Mouse (Mus musculus) G1E-ER4 (cell line): ENCODE results near the gene Aff3. TPM values are rescaled to one million over a fixed set of nuclear protein-coding genes. Genes with fewer than 3 reads are reported as not detected.

Experiments
- GATA1 ChIP-seq: IDR thresholded peaks from one replicate; pipeline ENCODE4 v1.8.0; 2012; ENCODE audit warnings: low read length, inconsistent platforms
- polyA plus RNA-seq: library from polyadenylated mRNA; stranded (reverse); fragments of >175 nt; gene quantifications from 2 replicates; pipeline ENCODE4 v1.2.3, GENCODE M21; 2012

Gene Aff3
- polyA plus RNA-seq, 1 experiment = 9.7 TPM

DNA sequence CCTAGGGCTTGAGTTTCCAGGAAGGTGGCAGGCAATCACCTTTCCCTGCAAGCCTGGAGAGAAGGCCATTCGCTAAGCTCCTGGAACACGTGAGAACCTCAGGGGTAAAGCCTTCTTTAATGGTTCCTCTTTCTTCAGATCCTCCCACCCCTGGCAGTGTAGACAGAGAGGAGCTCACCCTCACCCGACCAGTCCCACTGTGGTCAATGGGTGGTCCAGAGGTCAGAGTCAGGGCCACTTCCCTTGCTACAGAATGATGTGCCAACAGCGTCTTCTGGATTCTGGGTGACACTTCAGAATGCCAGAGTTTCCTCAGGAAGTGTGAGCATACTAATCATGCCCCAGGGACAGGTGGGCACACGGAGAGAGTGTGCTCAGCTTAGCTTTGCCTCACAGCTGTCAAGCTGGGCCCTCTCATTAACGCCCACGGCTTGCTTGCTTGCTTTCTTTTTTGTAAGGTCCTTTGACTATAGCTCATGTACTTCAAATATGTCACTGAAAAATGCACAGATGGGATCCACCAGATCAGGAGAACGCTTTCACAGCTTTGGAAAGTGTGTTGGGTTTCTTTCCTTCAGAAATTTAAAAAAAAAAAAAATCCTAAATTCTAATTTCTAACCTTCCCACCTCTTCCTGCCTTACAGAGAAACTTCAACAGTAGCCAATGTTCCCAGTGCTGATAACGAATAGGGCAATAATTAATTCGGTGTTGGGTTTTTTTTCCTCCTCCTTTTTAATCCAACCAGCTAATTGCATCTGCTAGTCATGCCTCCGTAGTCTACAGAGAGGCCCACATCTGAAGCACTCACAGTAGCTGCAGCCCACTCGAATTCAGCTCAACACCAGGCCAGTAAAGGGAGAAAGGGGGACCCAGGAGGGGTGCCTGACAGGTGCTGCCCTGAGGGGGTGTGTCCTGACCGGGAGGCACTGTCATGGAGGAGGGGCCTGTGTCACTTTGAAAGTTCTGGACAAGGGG is 235.8 kb downstream of the Aff3 start:
- TF ChIP-seq GATA1 = no peak

DNA sequence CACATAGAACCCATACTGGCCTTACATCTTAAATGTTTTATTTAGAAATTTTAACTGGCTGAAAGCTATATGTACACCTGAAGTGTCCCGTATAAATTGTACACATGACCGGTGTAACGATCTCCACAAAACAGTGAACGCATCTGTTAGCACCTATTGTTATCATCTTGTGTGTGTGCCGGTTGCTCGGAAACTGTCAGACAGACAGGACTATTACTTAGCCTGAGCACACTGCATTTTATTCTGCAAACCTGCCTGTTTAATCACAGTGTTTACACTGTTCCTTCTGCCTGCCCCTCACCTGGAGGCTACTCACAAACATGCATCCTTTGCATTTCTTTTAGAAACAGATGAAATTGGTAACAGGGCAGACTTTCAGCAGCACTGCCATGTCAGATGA is 241.8 kb downstream of the Aff3 start:
- no peak for TF ChIP-seq GATA1

DNA sequence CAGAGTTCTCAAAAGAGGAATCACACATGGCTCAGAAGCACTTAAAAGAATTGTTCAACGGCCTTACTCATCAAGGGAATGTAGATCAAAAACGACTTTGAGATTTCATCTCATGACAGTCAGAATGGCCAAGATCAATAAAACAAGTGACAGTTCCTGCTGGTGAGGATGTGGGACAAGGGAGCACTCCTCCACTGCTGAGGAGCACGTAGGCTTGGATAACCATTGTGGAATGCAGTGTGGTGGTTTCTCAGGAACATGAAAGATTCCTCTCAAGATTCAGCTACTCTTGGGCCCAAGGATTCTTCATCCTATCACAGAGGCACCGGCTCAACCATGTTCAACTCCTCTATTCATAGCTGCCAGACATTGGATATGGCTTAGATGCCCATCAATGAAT is 245.4 kb downstream of the Aff3 start:
- TF ChIP-seq GATA1 = no peak

DNA sequence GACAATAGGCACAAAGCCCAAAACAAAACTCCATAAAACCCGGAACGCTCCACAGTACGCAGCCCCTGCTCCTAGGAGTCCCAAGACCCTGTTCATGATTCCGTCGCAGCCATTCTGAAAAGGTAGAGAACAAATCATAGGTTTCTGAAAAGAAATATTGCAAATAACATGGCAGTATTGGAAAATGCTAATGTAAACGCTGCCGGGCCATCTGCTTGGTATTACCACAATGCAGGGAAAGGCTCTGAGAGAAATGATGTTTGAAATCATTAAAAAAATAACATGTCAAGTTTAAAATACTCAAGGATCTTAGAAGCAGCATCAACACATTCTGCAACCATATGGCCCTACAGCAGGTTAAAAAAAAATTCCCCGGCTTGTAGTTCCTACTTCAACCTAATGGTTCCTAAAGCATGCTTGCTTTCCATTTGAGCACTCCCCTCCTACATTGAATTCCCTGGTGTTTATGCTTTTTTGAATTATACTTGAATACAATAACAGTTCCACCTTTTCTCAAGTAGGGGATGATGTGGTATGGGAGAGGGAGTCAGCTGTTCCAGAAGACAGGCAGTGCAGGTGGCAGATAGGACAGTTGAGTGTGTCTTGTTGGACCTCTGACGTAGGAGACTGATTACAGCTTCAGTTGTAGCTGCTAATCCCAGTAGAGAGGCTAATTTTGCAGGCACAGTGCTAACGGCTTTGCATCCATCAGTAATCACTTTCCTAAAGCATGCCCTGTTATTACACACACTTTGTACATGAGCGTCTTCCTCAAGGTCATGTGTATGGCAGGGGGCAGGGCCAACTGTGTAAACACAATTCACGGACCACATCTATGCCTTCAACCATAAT is 246.3 kb downstream of the Aff3 start:
- no peak for TF ChIP-seq GATA1

DNA sequence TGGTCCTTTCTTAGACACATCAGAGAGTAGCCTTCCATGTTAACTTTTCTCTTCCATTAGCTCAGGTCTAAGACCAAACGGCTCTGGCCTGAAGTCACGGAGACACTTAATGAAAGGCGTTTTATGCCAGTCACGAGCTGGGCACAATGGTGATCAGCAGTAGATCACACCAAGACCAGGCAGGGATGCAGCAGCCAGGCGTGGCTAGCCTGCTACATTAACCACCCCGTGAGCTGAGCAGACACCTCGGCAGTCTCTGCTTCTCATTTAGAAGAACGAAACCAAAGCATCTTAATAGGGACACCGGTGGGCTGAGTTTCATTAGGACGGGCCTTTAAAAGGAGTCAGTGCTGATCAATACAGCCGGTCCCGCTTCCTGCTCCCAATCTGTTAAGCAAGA is 247.6 kb downstream of the Aff3 start:
- no peak for TF ChIP-seq GATA1

DNA sequence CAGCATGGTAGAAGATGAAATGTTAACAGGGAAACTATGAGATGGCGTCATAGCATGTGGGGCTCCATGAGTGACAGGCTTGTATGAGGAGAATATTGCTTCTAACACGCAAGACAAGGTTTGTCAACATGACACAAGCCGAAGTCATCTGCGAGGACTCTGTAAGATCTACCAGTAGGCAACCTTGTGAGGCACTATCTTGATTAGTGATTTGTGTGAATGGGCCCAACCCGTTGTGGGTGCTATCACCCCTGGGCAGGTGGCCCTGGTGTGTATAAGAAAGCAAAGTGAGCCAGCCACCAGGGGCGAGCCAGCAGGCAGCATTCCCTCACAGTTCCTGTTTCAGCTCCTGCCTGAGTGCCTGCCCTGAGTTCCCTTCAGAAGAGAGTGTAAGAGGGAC is 249.2 kb downstream of the Aff3 start:
- TF ChIP-seq GATA1 = no peak

DNA sequence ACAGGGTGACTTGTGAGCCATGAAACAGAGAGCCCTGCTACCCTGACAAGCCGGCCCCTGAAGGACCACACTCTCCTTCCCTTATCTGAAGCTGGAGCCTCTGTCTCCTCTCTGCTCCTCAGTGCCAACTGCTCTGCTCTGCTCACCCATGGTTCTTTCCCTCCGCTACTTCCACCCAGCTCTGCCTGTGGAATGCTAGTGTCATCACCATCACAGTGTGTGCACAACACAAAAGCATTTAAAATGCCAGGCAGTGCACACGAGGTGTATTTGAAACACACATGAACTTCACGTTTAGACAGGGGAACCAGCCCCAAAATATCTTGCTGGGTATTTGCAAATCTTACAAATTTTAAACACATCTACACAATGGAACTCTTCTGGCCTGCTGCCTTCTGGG is 253.6 kb downstream of the Aff3 start:
- no peak for TF ChIP-seq GATA1

DNA sequence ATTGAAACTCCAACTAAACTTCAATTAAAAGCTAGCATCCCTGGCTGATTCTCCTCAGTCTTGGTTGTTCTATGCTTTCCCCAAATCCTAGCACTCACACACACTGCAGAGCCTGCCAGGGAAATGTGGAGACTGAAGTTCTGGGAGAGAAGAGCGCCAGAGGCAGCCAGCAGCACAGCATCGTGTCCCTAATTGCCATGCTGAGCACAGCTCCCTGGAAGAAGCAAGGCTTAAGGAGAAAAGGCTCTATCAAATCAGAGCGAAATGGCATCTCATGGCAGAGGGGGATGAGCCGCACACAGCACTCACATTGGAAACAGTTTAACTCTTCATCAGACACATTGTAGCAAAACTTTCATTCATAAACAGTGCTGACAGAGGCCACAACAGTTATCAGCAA is 254.3 kb downstream of the Aff3 start:
- no peak for TF ChIP-seq GATA1

DNA sequence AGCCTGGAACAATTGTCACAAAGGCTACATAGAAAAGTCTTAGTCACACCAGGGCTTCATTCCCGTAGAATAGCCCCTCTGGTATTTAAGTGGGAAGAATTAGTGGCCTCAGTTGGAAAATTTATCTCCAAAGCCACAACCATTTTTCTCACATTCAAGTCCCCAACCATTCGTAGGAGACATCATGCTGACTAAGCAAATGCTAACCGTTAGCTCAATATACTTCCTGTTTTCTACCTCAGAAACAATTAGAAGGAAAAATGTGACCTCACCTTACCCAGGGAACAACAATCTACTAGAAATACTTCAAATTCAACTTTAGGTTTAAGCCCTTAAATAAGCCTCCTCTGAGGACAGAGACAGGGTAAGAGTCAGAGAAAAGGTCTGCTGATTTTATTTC is 256.5 kb downstream of the Aff3 start:
- no peak for TF ChIP-seq GATA1

DNA sequence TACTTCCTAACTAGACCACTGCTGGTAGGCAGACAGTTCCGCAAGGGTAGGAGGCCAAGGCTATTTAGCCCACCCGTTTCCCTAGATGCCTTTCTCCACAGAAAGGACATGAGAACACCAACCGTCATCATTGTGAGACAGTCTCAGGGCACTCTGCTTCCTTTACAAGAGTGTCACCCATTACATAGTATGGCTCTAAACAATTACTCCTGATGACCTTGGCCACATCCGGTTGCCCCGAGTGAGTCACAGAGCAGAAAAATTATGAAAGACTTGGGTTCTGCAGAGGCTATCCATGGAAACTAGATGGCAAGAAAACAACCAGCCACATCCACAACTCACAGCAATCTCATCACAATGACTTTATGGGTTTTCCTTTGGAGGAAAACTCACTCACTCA is 261.0 kb downstream of the Aff3 start:
- no peak for TF ChIP-seq GATA1

DNA sequence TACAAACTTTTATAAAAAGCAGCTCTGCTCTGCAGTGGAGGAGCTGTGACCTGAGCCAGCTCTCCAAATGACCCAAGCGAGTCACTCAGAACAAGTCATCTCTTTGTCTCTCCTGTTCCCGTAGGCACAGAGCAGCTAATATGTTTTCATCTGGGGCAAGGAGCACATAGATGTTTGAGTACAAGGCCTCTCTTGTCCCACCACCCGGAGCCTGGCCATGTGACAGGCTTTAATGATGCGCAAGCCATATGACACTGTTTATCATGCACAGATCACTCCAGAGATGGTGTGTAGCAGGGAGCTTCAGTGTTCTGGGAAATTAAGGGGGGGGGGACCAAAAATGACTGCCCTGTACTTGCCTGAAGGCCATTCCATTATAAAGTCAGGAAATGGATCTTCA is 262.9 kb downstream of the Aff3 start:
- no peak for TF ChIP-seq GATA1

DNA sequence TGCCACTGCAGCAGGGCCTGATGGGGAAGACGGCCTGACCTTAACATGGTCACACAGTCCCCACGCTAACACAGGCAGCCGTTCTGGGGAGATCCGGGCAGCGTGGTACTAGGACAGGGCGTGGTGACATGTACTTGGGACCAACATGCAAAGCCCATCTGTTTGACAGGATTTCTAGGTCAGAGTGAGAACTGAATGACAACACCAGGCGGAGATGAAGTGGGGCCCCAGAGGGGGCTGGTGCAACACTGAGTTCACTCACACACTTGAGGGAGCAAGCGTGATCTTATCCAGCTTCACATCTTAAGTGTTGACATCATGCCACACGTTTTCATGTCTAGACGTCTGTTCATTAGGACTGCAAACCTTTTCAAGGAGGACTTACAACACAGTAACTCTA is 265.5 kb downstream of the Aff3 start:
- no peak for TF ChIP-seq GATA1

DNA sequence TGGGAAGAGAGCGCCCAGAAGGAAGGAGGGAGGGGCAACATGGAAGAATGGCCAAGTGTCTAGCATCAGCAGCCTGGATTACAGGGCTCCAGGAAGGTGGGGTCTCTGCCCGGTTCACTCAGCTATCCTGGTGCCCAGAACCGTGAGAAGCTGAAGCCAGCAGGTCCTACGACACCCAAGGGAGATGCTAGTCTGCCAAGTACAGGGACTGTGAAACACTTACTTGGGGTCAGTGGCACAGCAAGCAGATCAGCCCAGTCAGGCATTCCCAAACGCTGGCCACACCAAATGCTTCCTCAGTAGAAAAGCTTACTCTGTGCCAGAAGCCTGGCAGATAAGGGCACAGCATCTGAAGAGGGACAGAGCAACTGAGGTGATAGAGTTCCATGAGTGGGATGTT is 266.2 kb downstream of the Aff3 start:
- TF ChIP-seq GATA1 = no peak

DNA sequence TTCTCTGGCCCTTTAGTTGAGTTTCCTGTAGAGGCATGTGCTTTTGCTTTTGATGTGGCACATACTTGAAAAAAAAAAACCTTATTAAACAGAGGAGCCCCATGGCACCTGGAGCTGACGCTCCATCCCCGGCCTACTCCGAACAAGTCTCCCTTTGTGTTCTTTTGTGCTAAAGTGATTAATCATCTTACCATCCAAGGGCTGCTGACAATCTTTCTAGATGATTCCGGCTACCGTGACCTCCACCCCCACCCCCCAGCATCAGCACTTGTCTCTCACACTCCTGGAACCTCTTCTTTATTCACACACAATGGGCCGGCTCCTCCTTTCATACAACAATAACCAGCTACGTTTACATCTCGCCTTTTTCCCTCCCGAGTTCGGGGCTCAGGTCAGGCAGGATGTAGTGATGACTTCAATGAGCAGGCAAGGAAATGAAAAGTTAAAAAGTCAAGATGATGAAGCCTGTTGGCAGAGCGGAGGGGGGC is 269.5 kb downstream of the Aff3 start:
- TF ChIP-seq GATA1 = no peak

DNA sequence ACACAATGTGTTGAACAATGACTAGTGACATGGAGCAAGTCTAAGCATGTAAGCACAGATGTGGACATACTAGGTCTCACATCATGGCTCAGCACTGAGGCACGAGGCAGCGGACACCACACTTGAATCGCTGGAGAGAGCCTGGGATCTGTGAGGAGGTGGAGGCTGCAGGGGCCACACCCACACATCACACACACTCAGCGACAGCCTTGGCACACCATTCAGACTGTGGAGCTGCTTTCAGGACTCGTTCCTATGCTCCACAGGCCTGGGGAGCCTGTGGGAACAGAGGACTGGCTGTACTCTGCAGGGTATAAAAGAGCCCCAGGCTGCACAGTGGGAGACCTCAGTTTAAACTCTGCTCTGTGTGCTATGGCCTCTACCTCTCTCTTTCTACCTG is 270.3 kb downstream of the Aff3 start:
- no peak for TF ChIP-seq GATA1

DNA sequence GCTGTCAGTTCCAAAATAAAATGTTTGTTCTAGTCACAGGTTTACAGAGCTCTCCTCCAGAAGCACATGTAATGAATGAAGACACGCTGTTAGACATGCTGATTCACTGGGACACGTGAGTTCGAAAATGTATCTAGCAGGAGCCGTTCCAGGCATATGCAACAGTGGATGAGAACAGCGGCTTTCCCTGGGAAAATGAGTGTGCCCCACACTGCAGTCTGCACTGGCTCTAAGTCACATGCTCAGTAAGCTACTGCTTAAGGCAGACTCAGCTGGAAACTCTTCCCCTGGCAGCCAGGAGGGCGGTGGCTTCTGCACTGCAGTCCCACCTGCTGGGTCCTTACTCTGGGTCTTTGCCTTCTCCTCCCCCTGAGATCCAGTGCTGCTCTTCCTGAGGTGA is 271.2 kb downstream of the Aff3 start:
- TF ChIP-seq GATA1 = no peak
